In genomic region chr6:112609027-112609426, GRCm38 (mm10) we compare ENCODE assay signal across 21 mouse cellular contexts.
DNase-seq lines count a peak whose midpoint lies in the region; ATAC-seq lines count a peak whose summit lies in the region.
"Had no signal": no experiment of that assay in that cellular context is flagged by ENCODE, and none has a peak within 500 bp of the region (broad histone marks: within the 10 kb centered on the region; RNA-seq: fewer than 3 reads in every experiment).

No protein-coding gene starts in this region.

- H3K27me3 ChIP-seq in hindbrain, embryonic 13.5 days = no peaks in the 10 kb centered on the region
- H3K27me3 ChIP-seq in hindbrain, embryonic 10.5 days (ENCODE audit: insufficient read depth, poor library complexity, severe bottlenecking) = no peaks in the 10 kb centered on the region
- H3K27me3 ChIP-seq in kidney, embryonic 14.5 days (ENCODE audit: control insufficient read depth, insufficient read depth, low read length) = no peaks in the 10 kb centered on the region
- H3K27me3 ChIP-seq in midbrain, embryonic 14.5 days (ENCODE audit: control insufficient read depth, insufficient read depth, low read length) = no peaks in the 10 kb centered on the region
- H3K27me3 ChIP-seq in midbrain, embryonic 15.5 days (replicated peaks) = no peaks in the 10 kb centered on the region
- H3K27me3 ChIP-seq in neural tube, embryonic 13.5 days = no peaks in the 10 kb centered on the region

- no peak for DNase-seq in hindbrain, embryonic 10.5 days (ENCODE audit: low spot score)
- DNase-seq in kidney, adult 9 months = no peak
- peak; percentile 37 for DNase-seq in midbrain, embryonic 14.5 days
- DNase-seq in frontal cortex, postnatal 36 days (ENCODE audit: low spot score in 2 of 2) = no peak
- DNase-seq: adrenal gland, postnatal 25 days; B cell, adult 2 months; cerebellum, adult 2 months; cerebellum, postnatal 10 days; gastrocnemius, postnatal 10 days; heart, adult 18-20 months; heart, postnatal 10 days; heart, postnatal 4 days had no signal

- WGBS in hindbrain, embryonic 13.5 days = 66% methylated on average over 4 of the region's 4 CpGs
- WGBS in hindbrain, embryonic 10.5 days = 88% methylated on average over 4 of the region's 4 CpGs
- WGBS in kidney, embryonic 14.5 days = 22% methylated on average over 4 of the region's 4 CpGs
- WGBS in midbrain, embryonic 14.5 days = 81% methylated on average over 4 of the region's 4 CpGs
- WGBS in midbrain, embryonic 15.5 days = 74% methylated on average over 4 of the region's 4 CpGs
- WGBS in neural tube, embryonic 13.5 days = 38% methylated on average over 4 of the region's 4 CpGs

- H3K36me3 ChIP-seq in hindbrain, embryonic 13.5 days = no peaks in the 10 kb centered on the region
- H3K36me3 ChIP-seq in hindbrain, embryonic 10.5 days = no peaks in the 10 kb centered on the region
- H3K36me3 ChIP-seq in kidney, embryonic 14.5 days (ENCODE audit: control insufficient read depth, insufficient read depth, low read length) = no peaks in the 10 kb centered on the region
- H3K36me3 ChIP-seq in midbrain, embryonic 14.5 days (ENCODE audit: control insufficient read depth, insufficient read depth, low read length) = no peaks in the 10 kb centered on the region
- H3K36me3 ChIP-seq in midbrain, embryonic 15.5 days (replicated peaks) = no peaks in the 10 kb centered on the region
- H3K36me3 ChIP-seq in neural tube, embryonic 13.5 days = no peaks in the 10 kb centered on the region
- H3K36me3 ChIP-seq: embryonic facial prominence, embryonic 10.5 days; heart, embryonic 10.5 days had no signal

- H3K9ac ChIP-seq in hindbrain, embryonic 13.5 days = no peak overlapping the region
- H3K9ac ChIP-seq in kidney, embryonic 14.5 days (ENCODE audit: low read depth, low read length) = no peak overlapping the region
- no peak overlapping the region for H3K9ac ChIP-seq in midbrain, embryonic 14.5 days (replicated peaks; ENCODE audit: low read length)
- H3K9ac ChIP-seq in midbrain, embryonic 15.5 days = no peak overlapping the region
- no peak overlapping the region for H3K9ac ChIP-seq in neural tube, embryonic 13.5 days

- H3K4me1 ChIP-seq in hindbrain, embryonic 13.5 days (replicated peaks) = peaks cover 9% of the 10 kb centered on the region
- no peaks in the 10 kb centered on the region for H3K4me1 ChIP-seq in hindbrain, embryonic 10.5 days (replicated peaks)
- no peaks in the 10 kb centered on the region for H3K4me1 ChIP-seq in kidney, embryonic 14.5 days (ENCODE audit: control insufficient read depth, insufficient read depth, low read length)
- no peaks in the 10 kb centered on the region for H3K4me1 ChIP-seq in midbrain, embryonic 14.5 days (ENCODE audit: control insufficient read depth, insufficient read depth, low read length)
- no peaks in the 10 kb centered on the region for H3K4me1 ChIP-seq in midbrain, embryonic 15.5 days
- H3K4me1 ChIP-seq in neural tube, embryonic 13.5 days (replicated peaks) = peaks cover 13% of the 10 kb centered on the region
- H3K4me1 ChIP-seq: embryonic facial prominence, embryonic 10.5 days; heart, embryonic 10.5 days had no signal

- no peak overlapping the region for H3K4me2 ChIP-seq in hindbrain, embryonic 13.5 days
- H3K4me2 ChIP-seq in kidney, embryonic 14.5 days (replicated peaks; ENCODE audit: low read depth, low read length) = no peak overlapping the region
- no peak overlapping the region for H3K4me2 ChIP-seq in midbrain, embryonic 14.5 days (ENCODE audit: low read length)
- H3K4me2 ChIP-seq in midbrain, embryonic 15.5 days = no peak overlapping the region
- peak overlapping the region; percentile 37; the same call in 1 of the 2 replicates for H3K4me2 ChIP-seq in neural tube, embryonic 13.5 days

- H3K4me3 ChIP-seq in hindbrain, embryonic 13.5 days = no peak overlapping the region
- no peak overlapping the region for H3K4me3 ChIP-seq in hindbrain, embryonic 10.5 days
- no peak overlapping the region for H3K4me3 ChIP-seq in kidney, embryonic 14.5 days (ENCODE audit: low read length)
- H3K4me3 ChIP-seq in midbrain, embryonic 14.5 days (replicated peaks; ENCODE audit: low read depth, low read length) = no peak overlapping the region
- H3K4me3 ChIP-seq in midbrain, embryonic 15.5 days = no peak overlapping the region
- no peak overlapping the region for H3K4me3 ChIP-seq in neural tube, embryonic 13.5 days
- H3K4me3 ChIP-seq: embryonic facial prominence, embryonic 10.5 days; heart, embryonic 10.5 days had no signal

- H3K9me3 ChIP-seq in hindbrain, embryonic 13.5 days = no peaks in the 10 kb centered on the region
- H3K9me3 ChIP-seq in hindbrain, embryonic 10.5 days = no peaks in the 10 kb centered on the region
- no peaks in the 10 kb centered on the region for H3K9me3 ChIP-seq in kidney, embryonic 14.5 days (ENCODE audit: control insufficient read depth, low read length)
- H3K9me3 ChIP-seq in midbrain, embryonic 14.5 days (ENCODE audit: control insufficient read depth, low read length) = no peaks in the 10 kb centered on the region
- no peaks in the 10 kb centered on the region for H3K9me3 ChIP-seq in midbrain, embryonic 15.5 days
- H3K9me3 ChIP-seq in neural tube, embryonic 13.5 days = no peaks in the 10 kb centered on the region
- H3K9me3 ChIP-seq: embryonic facial prominence, embryonic 10.5 days; G1E; heart, embryonic 10.5 days had no signal

- no peak for ATAC-seq in hindbrain, embryonic 13.5 days (ENCODE audit: low FRiP score)
- ATAC-seq in kidney, embryonic 14.5 days (ENCODE audit: low FRiP score, low TSS enrichment) = 0 out of 2 replicates have a peak, but pooled peaks have one; percentile 49
- ATAC-seq in midbrain, embryonic 14.5 days (ENCODE audit: low FRiP score, low TSS enrichment) = no peak
- ATAC-seq in midbrain, embryonic 15.5 days (replicated peaks) = no peak
- ATAC-seq in neural tube, embryonic 13.5 days (ENCODE audit: low read depth) = peak; percentile 69; the same call in 1 of the 2 replicates
- ATAC-seq: CD4-positive, CD25-positive, alpha-beta regulatory T cell, adult 4 months; inflammation-experienced regulatory T-cells, adult 6 months had no signal

- peak overlapping the region; percentile 27; the same call in 1 of the 2 replicates for H3K27ac ChIP-seq in hindbrain, embryonic 13.5 days
- H3K27ac ChIP-seq in hindbrain, embryonic 10.5 days = no peak overlapping the region
- H3K27ac ChIP-seq in kidney, embryonic 14.5 days (ENCODE audit: low read depth, low read length) = no peak overlapping the region
- H3K27ac ChIP-seq in midbrain, embryonic 14.5 days (replicated peaks; ENCODE audit: low read depth, low read length) = no peak overlapping the region
- no peak overlapping the region for H3K27ac ChIP-seq in midbrain, embryonic 15.5 days
- H3K27ac ChIP-seq in neural tube, embryonic 13.5 days (replicated peaks) = 0 out of 2 replicates have a peak overlapping the region, but pooled peaks have one; percentile 29
- H3K27ac ChIP-seq: embryonic facial prominence, embryonic 10.5 days; heart, embryonic 10.5 days had no signal

Comparison
In these comparisons a context has a peak if more than half of its experiments do, and no peak if none do; other contexts are left out.
1. H3K27ac ChIP-seq: peak in hindbrain, embryonic 13.5 days (single experiment) and neural tube, embryonic 13.5 days (single experiment); none in hindbrain, embryonic 10.5 days (single experiment), kidney, embryonic 14.5 days (single experiment), midbrain, embryonic 14.5 days (single experiment) and midbrain, embryonic 15.5 days (single experiment).
2. ATAC-seq: peak in kidney, embryonic 14.5 days (single experiment) and neural tube, embryonic 13.5 days (single experiment); none in hindbrain, embryonic 13.5 days (single experiment), midbrain, embryonic 14.5 days (single experiment) and midbrain, embryonic 15.5 days (single experiment).